Mouse (Mus musculus) kidney, embryonic 15.5 days (tissue): ENCODE results near the gene Actr1a. TPM values are rescaled to one million over a fixed set of nuclear protein-coding genes. Genes with fewer than 3 reads are reported as not detected.

Source experiments
- ATAC-seq: fragments of 200-750 bp; cut with Nextera tagmentation; replicated peaks from 2 replicates; pipeline ENCODE4 v1.8.0; 2017; ENCODE audit warnings: moderate TSS enrichment; ENCODE audit not compliant: low FRiP score
- H3K27ac ChIP-seq: fragments of 300-500 bp; sonication (generic); 2 replicates; pipeline ENCODE4 v1.5.1; 2015; ENCODE audit warnings: mild to moderate bottlenecking, inconsistent platforms
- H3K27me3 ChIP-seq: fragments of 300-500 bp; sonication (generic); 2 replicates; pipeline ENCODE4 v1.6.1; 2015; ENCODE audit warnings: inconsistent platforms
- H3K36me3 ChIP-seq: fragments of 300-500 bp; sonication (generic); 2 replicates; pipeline ENCODE4 v1.6.1; 2015; ENCODE audit warnings: inconsistent platforms
- H3K4me1 ChIP-seq: fragments of 300-500 bp; sonication (generic); 2 replicates; pipeline ENCODE4 v1.6.1; 2015; ENCODE audit warnings: inconsistent platforms
- H3K4me2 ChIP-seq: fragments of 300-500 bp; sonication (generic); 2 replicates; pipeline ENCODE4 v1.6.1; 2015; ENCODE audit warnings: moderate library complexity, mild to moderate bottlenecking, inconsistent platforms
- H3K4me3 ChIP-seq: fragments of 300-500 bp; sonication (generic); replicated peaks from 2 replicates; pipeline ENCODE4 v1.5.1; 2015; ENCODE audit warnings: mild to moderate bottlenecking, inconsistent platforms
- H3K9ac ChIP-seq: fragments of 300-500 bp; sonication (generic); 2 replicates; pipeline ENCODE4 v1.6.1; 2015; ENCODE audit warnings: mild to moderate bottlenecking, inconsistent platforms
- H3K9me3 ChIP-seq: fragments of 300-500 bp; sonication (generic); replicated peaks from 2 replicates; pipeline ENCODE4 v1.6.1; 2016; ENCODE audit warnings: inconsistent platforms
- WGBS: fragments of 180-500 bp; shearing (Covaris S2); methylation state at CpG from one replicate; pipeline ENCODE4 v1.1.7; 2015; ENCODE audit warnings: mixed read lengths; 5-methylcytosine and 5-hydroxymethylcytosine counted together
- polyA plus RNA-seq: library from polyadenylated mRNA; unstranded; fragments of >200 nt; fragmentation: Nextera tagmentation; extraction: Ambion mirVana; gene quantifications from 2 replicates; pipeline ENCODE4 v1.2.1, GENCODE M21; 2015

The Actr1a gene
- polyA plus RNA-seq, 1 experiment from 2014 or later: 136 TPM

- 83% methylated on average over 7 of the region's 7 CpGs for WGBS
- Histone ChIP-seq H3K4me2 (no peak overlapping the region), H3K4me3 (no peak overlapping the region), H3K9ac (no peak overlapping the region), H3K27ac (0 out of 2 replicates have a peak overlapping the region, but pooled peaks have one; percentile 37), H3K9me3 (no peaks in the 10 kb centered on the region), H3K36me3 (peaks cover 7% of the 10 kb centered on the region), H3K27me3 (no peaks in the 10 kb centered on the region), H3K4me1 (peaks cover 44% of the 10 kb centered on the region)
- no peak for ATAC-seq
Observed at GRCm38 (mm10) chr19:46420410-46420809, 24.9 kb upstream of the Actr1a start.

DNA sequence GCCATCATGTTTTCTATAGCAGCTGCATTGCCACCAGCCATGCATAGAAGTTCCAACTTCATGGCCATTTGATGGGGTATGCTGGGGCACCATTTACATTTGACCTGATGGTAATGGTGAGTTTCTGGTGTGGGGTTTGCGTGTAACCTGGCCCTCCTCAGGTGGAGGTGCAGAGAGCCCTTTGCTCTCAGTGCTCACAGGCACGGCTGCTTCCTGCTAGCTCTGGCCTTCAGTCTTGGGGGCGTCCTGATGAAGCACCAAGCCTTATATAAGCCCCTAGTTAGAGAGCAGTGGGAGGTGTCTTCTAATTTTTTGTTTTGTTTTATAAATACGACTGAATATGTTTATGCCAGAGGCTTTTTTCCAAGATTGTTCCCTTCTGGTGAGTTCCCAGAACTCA is 22.5 kb upstream of the Actr1a start:
- no peak overlapping the region for H3K4me3 ChIP-seq
- no peaks in the 10 kb centered on the region for H3K27me3 ChIP-seq
- 75% methylated on average over 4 of the region's 4 CpGs for WGBS
- no peak for ATAC-seq
- H3K27ac ChIP-seq: no peak overlapping the region
- no peak overlapping the region for H3K9ac ChIP-seq
- H3K36me3 ChIP-seq: no peaks in the 10 kb centered on the region
- H3K4me2 ChIP-seq: no peak overlapping the region
- peaks cover 38% of the 10 kb centered on the region for H3K4me1 ChIP-seq
- no peaks in the 10 kb centered on the region for H3K9me3 ChIP-seq

- Histone ChIP-seq H3K27me3 (no peaks in the 10 kb centered on the region), H3K9ac (no peak overlapping the region), H3K4me2 (no peak overlapping the region), H3K4me1 (peaks cover 22% of the 10 kb centered on the region), H3K36me3 (peaks cover under 1% of the 10 kb centered on the region; the same call in 1 of the 2 replicates), H3K4me3 (no peak overlapping the region), H3K9me3 (no peaks in the 10 kb centered on the region), H3K27ac (no peak overlapping the region)
- 77% methylated on average over 9 of the region's 9 CpGs for WGBS
- no peak for ATAC-seq
Observed at GRCm38 (mm10) chr19:46416276-46416675, 20.7 kb upstream of the Actr1a start.

DNA sequence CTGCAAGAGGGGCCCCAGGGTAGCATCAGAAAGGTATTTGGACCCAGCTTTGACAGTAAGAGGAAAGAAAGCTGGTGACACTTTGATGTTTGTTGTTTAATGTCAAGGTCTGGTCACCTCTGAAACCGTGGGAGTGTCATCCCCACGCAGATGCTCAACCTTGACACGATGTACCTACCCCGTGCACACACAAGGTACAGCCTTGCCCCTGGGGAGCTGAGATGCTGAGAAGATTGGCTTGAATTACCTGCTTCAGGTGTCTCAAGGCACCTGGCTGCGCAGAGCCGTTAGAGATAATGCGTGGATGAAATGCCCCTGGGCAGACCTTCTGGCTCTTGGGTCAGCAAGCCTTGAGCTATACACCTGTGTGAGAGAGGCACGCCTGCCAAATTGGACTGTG is 18.9 kb upstream of the Actr1a start:
- Histone ChIP-seq H3K9me3 (no peaks in the 10 kb centered on the region), H3K4me3 (no peak overlapping the region), H3K27ac (no peak overlapping the region), H3K4me2 (no peak overlapping the region), H3K36me3 (peaks cover 10% of the 10 kb centered on the region; the same call in 1 of the 2 replicates), H3K9ac (no peak overlapping the region), H3K27me3 (no peaks in the 10 kb centered on the region), H3K4me1 (peaks cover 10% of the 10 kb centered on the region)
- ATAC-seq: no peak
- 81% methylated on average over 8 of the region's 8 CpGs for WGBS

GRCm38 (mm10) chr19:46413969-46414368 is 18.4 kb upstream of the Actr1a start:
- no peak for ATAC-seq
- Histone ChIP-seq H3K27ac (no peak overlapping the region), H3K4me1 (0 out of 2 replicates have a peak, but pooled peaks cover 7% of the 10 kb centered on the region), H3K4me2 (no peak overlapping the region), H3K4me3 (no peak overlapping the region), H3K9me3 (no peaks in the 10 kb centered on the region), H3K9ac (no peak overlapping the region), H3K36me3 (peaks cover 10% of the 10 kb centered on the region), H3K27me3 (no peaks in the 10 kb centered on the region)
- 91% methylated on average over 2 of the region's 2 CpGs for whole genome bisulfite sequencing

DNA sequence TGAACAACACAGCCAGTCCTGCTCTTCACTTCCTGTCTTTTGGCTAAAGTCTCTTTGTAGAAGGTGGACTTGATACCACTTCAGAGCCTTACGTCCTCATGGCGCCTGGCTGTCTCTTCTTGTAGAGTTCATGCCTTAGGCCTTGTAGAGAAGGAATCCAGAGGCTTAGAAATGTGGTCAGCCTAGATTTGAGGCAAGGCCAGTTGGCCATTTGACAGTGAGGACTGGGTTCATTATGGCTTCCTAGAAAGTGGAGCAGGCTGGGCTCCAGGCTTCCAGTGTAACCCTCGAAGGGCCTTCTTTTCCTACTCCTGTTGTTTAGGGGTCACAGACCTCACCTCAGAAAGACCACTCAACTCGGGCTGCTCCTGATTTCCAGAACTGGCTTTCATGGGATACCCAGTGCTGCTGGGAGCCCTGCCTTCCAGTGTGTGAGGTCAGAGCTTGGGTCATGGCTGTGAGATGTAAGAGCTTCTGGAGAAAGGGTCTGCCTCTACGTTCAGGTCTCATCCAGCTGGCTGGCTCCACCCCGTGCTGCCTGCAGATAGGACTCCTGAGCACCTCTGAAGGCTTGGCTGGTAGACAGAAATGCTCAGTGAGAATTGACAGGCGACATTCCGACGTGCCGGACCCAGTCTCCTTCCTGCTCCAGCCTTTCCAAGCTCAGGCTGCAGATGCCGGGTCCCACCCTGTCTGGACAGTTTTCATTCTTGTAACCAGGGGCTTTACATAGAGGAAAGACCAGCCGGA is 16.7 kb upstream of the Actr1a start:
- Histone ChIP-seq H3K27ac (no peak overlapping the region), H3K4me2 (no peak overlapping the region), H3K36me3 (peaks cover 23% of the 10 kb centered on the region), H3K27me3 (no peaks in the 10 kb centered on the region), H3K9ac (no peak overlapping the region), H3K9me3 (no peaks in the 10 kb centered on the region), H3K4me3 (no peak overlapping the region), H3K4me1 (peaks cover 15% of the 10 kb centered on the region)
- WGBS: 83% methylated on average over 12 of the region's 12 CpGs
- no peak for ATAC-seq

DNA sequence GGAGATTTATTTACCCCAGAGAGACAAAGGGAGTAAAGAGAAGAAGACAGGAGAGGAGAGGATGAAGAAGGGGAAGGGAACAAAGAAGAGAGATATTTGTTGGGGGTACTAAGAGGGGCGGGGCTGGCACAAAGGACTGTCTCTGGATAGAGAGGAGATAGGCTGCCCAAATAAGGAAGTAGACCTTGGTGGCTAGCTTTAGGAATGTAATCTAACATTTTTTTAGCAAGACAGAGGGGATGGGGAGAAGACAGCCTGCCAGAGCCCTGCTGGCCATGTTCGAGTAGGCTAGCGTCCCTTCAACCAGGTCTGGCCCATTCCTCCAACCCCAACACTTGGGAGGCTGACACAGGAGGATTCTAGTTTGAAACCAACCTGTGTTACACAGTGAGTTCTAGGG is 14.0 kb upstream of the Actr1a start:
- 89% methylated on average over 3 of the region's 3 CpGs for WGBS
- H3K4me3 ChIP-seq: no peak overlapping the region
- H3K4me1 ChIP-seq: peaks cover 33% of the 10 kb centered on the region
- no peak overlapping the region for H3K9ac ChIP-seq
- H3K9me3 ChIP-seq: no peaks in the 10 kb centered on the region
- no peak overlapping the region for H3K27ac ChIP-seq
- H3K36me3 ChIP-seq: peaks cover 40% of the 10 kb centered on the region
- H3K27me3 ChIP-seq: no peaks in the 10 kb centered on the region
- no peak for ATAC-seq
- H3K4me2 ChIP-seq: no peak overlapping the region

DNA sequence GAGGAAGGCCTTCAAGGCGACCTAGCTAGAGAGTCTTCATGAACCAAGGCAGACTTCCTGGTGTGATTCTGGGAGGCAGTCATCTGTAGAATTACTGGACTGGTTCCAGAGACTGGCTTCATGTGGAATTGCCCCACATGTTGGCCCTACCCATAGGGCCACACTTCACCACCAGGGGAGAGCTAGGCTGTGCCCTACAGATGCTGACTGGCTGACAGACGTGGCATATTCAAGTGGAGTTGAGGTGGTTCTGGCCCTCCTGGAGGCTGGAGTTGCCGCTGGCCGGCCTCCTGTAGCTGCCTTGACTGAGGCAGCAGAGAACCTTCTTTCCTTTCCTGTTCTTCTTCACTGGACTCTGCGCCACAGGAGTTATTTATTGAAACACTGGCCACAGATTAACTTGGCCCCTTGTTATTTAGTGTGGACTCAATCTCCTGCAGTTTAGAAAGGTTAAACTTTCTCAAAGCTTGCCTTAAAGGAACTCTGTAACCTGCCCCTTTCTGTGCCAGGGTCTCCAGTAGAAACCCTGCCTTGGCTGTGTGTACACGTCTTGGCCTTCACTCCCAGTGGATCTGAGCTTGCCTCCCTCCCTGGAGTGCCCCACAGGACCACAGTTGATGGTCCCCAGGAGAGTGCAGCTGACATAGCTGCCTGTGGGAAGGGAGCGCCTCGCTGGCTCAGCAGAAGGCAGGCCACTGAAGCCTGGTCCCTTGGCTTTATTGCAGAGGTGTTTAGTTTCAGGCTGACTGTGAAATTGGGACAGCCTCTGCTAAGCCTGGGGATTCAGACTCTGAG is 11.2 kb upstream of the Actr1a start:
- ATAC-seq: peak; percentile 93
- Histone ChIP-seq H3K4me1 (peaks cover 43% of the 10 kb centered on the region), H3K27ac (peak overlapping the region; percentile 91), H3K9ac (no peak overlapping the region), H3K36me3 (peaks cover 60% of the 10 kb centered on the region), H3K9me3 (no peaks in the 10 kb centered on the region), H3K27me3 (no peaks in the 10 kb centered on the region), H3K4me2 (no peak overlapping the region), H3K4me3 (no peak overlapping the region)
- 51% methylated on average over 8 of the region's 8 CpGs for WGBS

DNA sequence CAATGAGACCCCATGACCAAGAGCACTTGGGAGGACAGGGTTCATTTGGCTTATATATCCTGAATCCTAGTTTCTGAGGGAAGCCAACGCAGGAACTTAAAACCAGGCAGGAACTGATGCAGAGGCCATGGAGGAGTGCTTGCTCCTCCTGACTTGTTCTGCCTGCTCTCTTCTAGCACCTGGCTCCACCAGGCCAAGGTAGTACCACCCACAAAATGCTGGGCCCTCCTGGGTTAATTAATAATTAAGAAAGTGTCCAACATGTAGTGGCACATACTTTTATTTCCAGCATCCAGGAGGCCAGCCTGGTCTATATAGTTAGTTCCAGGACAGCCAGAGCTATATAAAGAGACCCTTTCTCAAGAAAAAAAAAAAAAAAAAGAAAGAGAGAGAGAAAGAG is 8.5 kb upstream of the Actr1a start:
- ATAC-seq: no peak
- no peak overlapping the region for H3K4me3 ChIP-seq
- H3K36me3 ChIP-seq: peaks cover 63% of the 10 kb centered on the region
- peak overlapping the region; percentile 27; the same call in 1 of the 2 replicates for H3K27ac ChIP-seq
- no peak overlapping the region for H3K9ac ChIP-seq
- H3K4me1 ChIP-seq: peaks cover 59% of the 10 kb centered on the region
- 72% methylated on average over 1 of the region's 1 CpGs for WGBS
- H3K9me3 ChIP-seq: no peaks in the 10 kb centered on the region
- no peak overlapping the region for H3K4me2 ChIP-seq
- H3K27me3 ChIP-seq: no peaks in the 10 kb centered on the region

GRCm38 (mm10) chr19:46400558-46400957 is 5.0 kb upstream of the Actr1a start:
- H3K4me3 ChIP-seq: no peak overlapping the region
- no peaks in the 10 kb centered on the region for H3K9me3 ChIP-seq
- H3K4me1 ChIP-seq: peaks cover 49% of the 10 kb centered on the region
- no peak overlapping the region for H3K27ac ChIP-seq
- no peak overlapping the region for H3K9ac ChIP-seq
- H3K27me3 ChIP-seq: no peaks in the 10 kb centered on the region
- peaks cover 44% of the 10 kb centered on the region for H3K36me3 ChIP-seq
- 83% methylated on average over 7 of the region's 7 CpGs for WGBS
- ATAC-seq: no peak
- no peak overlapping the region for H3K4me2 ChIP-seq

DNA sequence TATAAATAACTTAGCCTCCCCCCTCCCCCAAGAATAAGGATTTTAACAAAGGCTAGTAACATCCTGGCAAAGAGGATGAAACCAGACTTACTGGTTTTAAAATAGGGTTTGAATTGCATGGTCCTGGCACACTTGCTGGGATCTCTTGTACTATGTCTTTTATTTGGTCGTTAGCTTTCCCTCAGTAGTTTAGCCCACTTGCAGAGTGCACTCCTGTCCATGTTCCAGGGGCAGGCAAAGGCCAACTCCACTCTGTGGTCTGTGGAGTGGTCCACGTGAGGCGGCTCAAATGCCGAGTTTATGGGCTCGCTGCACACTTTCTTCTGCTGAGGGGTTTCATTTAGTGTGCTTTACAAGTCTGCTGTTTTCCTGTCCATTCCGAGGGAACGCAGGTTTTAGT is 4.3 kb upstream of the Actr1a start:
- H3K4me3 ChIP-seq: no peak overlapping the region
- no peaks in the 10 kb centered on the region for H3K9me3 ChIP-seq
- H3K9ac ChIP-seq: no peak overlapping the region
- WGBS: 55% methylated on average over 7 of the region's 7 CpGs
- ATAC-seq: no peak
- H3K4me1 ChIP-seq: peaks cover 48% of the 10 kb centered on the region
- H3K4me2 ChIP-seq: no peak overlapping the region
- no peak overlapping the region for H3K27ac ChIP-seq
- H3K36me3 ChIP-seq: peaks cover 37% of the 10 kb centered on the region
- no peaks in the 10 kb centered on the region for H3K27me3 ChIP-seq

- peaks cover 32% of the 10 kb centered on the region for H3K36me3 ChIP-seq
- H3K4me1 ChIP-seq: peaks cover 52% of the 10 kb centered on the region
- H3K4me2 ChIP-seq: peak overlapping the region; percentile 84; the same call in 1 of the 2 replicates
- no peaks in the 10 kb centered on the region for H3K9me3 ChIP-seq
- no peak overlapping the region for H3K4me3 ChIP-seq
- H3K27ac ChIP-seq: no peak overlapping the region
- no peaks in the 10 kb centered on the region for H3K27me3 ChIP-seq
- ATAC-seq: no peak
- WGBS: 71% methylated on average over 6 of the region's 6 CpGs
- no peak overlapping the region for H3K9ac ChIP-seq
Observed at GRCm38 (mm10) chr19:46399372-46399771, 3.8 kb upstream of the Actr1a start.
